Mouse (Mus musculus): ENCODE results near the gene Wrap73. TPM values are rescaled to one million over a fixed set of nuclear protein-coding genes. Genes with fewer than 3 reads are reported as not detected.

Gene Wrap73
- polyA plus RNA-seq, 1 experiment from 2014 or later: 28.5 TPM

DNA sequence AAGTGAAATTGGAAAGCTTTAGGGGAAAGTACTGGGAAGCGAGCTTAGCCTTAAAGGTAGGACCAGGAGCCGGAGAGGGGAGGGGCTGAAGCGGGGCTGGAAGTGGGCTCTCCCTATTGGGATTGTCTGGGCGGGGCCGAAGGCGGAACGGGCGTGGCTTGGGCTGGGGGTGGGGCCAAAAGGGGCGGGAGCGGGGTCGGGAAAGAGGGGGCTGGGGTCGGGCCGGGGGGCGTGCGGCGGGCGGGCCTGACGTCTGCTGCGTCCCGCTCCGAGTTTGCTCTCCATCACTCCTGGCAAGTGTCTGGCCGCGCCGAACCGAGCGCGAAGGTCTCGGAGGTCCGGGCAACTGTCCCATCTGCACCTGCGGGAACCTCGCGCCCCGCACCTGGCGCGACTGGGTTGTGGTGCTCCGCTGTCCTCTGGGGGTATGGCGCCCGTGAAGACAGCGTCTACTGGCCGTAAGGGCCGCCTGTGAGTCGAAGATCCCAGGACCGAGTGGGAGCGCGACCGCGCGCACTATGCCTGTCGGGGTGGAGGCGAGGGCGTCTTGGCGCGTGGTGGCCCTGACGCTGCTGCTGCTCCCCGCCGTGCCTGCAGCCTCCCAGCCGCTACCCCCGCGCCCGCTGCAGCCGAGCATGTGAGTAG lies 28.5 kb downstream of the Wrap73 start, which contains the start of gene Megf6:
Gene Megf6 (plus strand): TSS at position 225 of the 645 bp plus-strand sequence.
- DNase-seq (ENCODE audit: low spot score) (peak; percentile 57), ATAC-seq (replicated peaks; ENCODE audit: low FRiP score, low read depth) (peak; percentile 59; the same call in 1 of the 2 replicates)
- peak within 1 kb of the TSS; percentile 42 for H3K9ac ChIP-seq (ENCODE audit: low read depth, low read length)
- peaks cover 14% of the 10 kb centered on the region; the same call in 1 of the 2 replicates for H3K4me1 ChIP-seq (replicated peaks; ENCODE audit: insufficient read depth, low read length)
- H3K4me3 ChIP-seq (replicated peaks; ENCODE audit: low read depth, low read length): peak within 1 kb of the TSS; percentile 43
- H3K36me3 ChIP-seq (ENCODE audit: insufficient read depth, low read length): no peaks in the 10 kb centered on the region
- no peak within 1 kb of the TSS for H3K27ac ChIP-seq
- H3K9me3 ChIP-seq (replicated peaks; ENCODE audit: low read length): no peaks in the 10 kb centered on the region
- WGBS: under 1% methylated on average over 56 of the region's 61 CpGs
- no peak for TF ChIP-seq CTCF (IDR thresholded peaks at IDR 0.05; ENCODE audit: low read depth)
- H3K27me3 ChIP-seq (ENCODE audit: insufficient read depth, low read length): peaks cover 40% of the 10 kb centered on the region
- peak within 1 kb of the TSS; percentile 67 for H3K4me2 ChIP-seq (ENCODE audit: low read length)

DNA sequence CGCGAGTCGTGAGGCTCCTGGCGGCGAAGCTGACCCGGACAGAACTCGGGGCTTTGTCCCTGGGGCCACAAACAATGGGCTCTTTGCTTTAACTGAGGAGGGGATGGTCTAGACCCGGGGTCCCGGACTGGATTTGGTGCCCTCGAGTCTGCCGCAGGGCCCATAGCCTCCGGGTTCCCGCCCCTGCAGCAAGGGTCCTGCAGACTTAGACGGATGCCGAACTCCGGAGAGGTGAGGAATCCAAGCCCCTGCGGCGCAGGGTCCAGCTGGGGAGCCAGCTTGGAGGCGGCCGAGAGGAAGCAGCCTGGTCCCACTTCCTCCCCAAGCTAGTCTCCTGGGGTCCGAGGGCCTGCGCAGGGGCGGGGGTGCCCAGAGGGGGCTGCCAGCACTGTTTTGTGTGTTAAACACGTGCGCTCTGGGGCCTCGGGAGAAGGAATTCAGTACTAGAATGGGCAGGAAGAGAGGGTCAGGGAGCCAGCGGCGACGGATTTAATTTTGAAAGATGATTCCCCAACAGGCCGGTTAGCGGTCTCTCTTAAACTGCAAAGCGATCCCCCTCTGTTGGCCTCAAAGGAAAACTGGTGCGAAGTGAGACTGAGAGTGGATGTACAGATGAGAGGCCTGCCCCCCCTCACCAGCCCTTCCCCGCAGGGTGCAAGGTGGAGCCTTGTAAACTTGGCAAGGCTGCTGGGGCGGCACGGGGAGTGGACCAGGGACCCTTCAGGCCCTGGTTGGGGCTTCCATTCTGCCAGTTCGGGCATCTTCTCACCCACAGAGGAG lies 29.2 kb downstream of the Wrap73 start:
- WGBS: 2% methylated on average over 37 of the region's 37 CpGs
- H3K9ac ChIP-seq (ENCODE audit: low read depth, low read length): peak overlapping the region; percentile 42
- H3K4me3 ChIP-seq (replicated peaks; ENCODE audit: low read depth, low read length): peak overlapping the region; percentile 43
- H3K27me3 ChIP-seq (ENCODE audit: insufficient read depth, low read length): peaks cover 40% of the 10 kb centered on the region
- H3K9me3 ChIP-seq (replicated peaks; ENCODE audit: low read length): no peaks in the 10 kb centered on the region
- DNase-seq (ENCODE audit: low spot score) (peak; percentile 40), ATAC-seq (replicated peaks; ENCODE audit: low FRiP score, low read depth) (no peak; the same call in 1 of the 2 replicates)
- TF ChIP-seq CTCF (IDR thresholded peaks at IDR 0.05; ENCODE audit: low read depth): no peak
- peak overlapping the region; percentile 67 for H3K4me2 ChIP-seq (ENCODE audit: low read length)
- H3K4me1 ChIP-seq (replicated peaks; ENCODE audit: insufficient read depth, low read length): peaks cover 14% of the 10 kb centered on the region; the same call in 1 of the 2 replicates
- no peak overlapping the region for H3K27ac ChIP-seq
- no peaks in the 10 kb centered on the region for H3K36me3 ChIP-seq (ENCODE audit: insufficient read depth, low read length)

DNA sequence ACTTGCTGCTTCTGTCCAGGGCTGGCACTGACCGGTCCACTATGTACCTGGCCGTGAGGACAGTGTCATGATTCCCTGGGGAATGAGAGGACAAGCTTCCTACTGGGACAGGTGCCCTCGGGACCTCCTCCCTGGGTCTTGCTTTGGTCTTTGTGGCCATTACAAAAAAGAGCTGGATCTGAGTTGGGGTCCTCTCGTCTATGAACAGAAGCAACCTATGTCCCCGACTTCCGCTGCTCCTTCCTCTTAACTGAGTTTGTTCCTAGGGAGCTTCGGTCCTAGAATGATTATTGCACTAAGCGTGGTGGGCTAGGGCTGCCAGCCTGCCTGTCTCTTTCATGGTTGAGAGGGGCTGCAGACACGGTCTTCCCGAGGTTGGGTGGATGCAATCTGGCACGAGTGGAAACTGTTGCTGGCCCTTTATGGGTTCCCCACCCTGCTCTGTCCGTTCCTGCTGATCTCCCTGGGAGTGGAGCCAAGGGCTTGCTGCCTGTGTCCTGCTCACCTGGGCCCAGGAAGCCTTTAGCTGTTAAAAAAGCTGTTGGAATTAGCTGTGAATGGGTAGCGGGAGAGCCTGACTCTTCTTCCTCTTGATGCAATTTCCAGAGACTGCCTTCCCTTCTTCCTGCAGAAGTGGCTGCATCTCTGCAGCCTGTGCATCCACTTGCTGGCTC lies 29.9 kb downstream of the Wrap73 start:
- no peak for ATAC-seq (replicated peaks; ENCODE audit: low FRiP score, low read depth)
- no peak overlapping the region for H3K27ac ChIP-seq
- peaks cover 14% of the 10 kb centered on the region; the same call in 1 of the 2 replicates for H3K4me1 ChIP-seq (replicated peaks; ENCODE audit: insufficient read depth, low read length)
- DNase-seq (ENCODE audit: low spot score): no peak
- peak overlapping the region; percentile 67 for H3K4me2 ChIP-seq (ENCODE audit: low read length)
- no peaks in the 10 kb centered on the region for H3K36me3 ChIP-seq (ENCODE audit: insufficient read depth, low read length)
- peaks cover 40% of the 10 kb centered on the region for H3K27me3 ChIP-seq (ENCODE audit: insufficient read depth, low read length)
- H3K4me3 ChIP-seq (replicated peaks; ENCODE audit: low read depth, low read length): peak overlapping the region; percentile 43; the same call in 1 of the 2 replicates
- WGBS: 41% methylated on average over 13 of the region's 13 CpGs
- H3K9me3 ChIP-seq (replicated peaks; ENCODE audit: low read length): no peaks in the 10 kb centered on the region
- no peak for TF ChIP-seq CTCF (IDR thresholded peaks at IDR 0.05; ENCODE audit: low read depth)
- no peak overlapping the region for H3K9ac ChIP-seq (ENCODE audit: low read depth, low read length)

DNA sequence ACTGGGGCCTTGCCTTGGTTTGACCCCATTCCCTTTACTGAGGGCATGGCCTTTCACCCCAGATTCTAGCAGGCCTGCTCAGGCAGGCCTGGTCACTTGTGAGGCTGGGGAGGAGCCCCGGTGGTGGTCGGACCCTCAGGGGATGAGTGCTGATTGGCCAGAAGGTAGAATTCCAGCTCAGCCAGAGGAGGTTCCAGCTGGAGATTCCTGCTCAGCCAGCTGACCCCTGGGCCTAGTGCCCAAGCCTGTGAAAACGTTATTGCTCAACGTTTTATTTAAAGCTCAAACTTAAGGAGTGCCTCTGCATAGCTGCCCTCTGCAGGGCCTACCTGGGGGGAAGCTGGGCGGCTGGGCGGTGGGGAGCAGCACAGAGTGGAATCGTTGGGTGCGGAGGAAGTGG lies 35.1 kb downstream of the Wrap73 start:
- no peaks in the 10 kb centered on the region for H3K36me3 ChIP-seq (ENCODE audit: insufficient read depth, low read length)
- H3K9ac ChIP-seq (ENCODE audit: low read depth, low read length): no peak overlapping the region
- H3K4me3 ChIP-seq (replicated peaks; ENCODE audit: low read depth, low read length): no peak overlapping the region
- H3K4me1 ChIP-seq (replicated peaks; ENCODE audit: insufficient read depth, low read length): no peaks in the 10 kb centered on the region
- TF ChIP-seq CTCF (IDR thresholded peaks at IDR 0.05; ENCODE audit: low read depth): no peak
- WGBS: 58% methylated on average over 8 of the region's 8 CpGs
- DNase-seq (ENCODE audit: low spot score): no peak
- H3K27ac ChIP-seq: no peak overlapping the region
- H3K27me3 ChIP-seq (ENCODE audit: insufficient read depth, low read length): 0 out of 2 replicates have a peak, but pooled peaks cover 6% of the 10 kb centered on the region
- H3K9me3 ChIP-seq (replicated peaks; ENCODE audit: low read length): no peaks in the 10 kb centered on the region
- ATAC-seq (replicated peaks; ENCODE audit: low FRiP score, low read depth): no peak; the same call in 1 of the 2 replicates
- H3K4me2 ChIP-seq (ENCODE audit: low read length): no peak overlapping the region

- H3K36me3 ChIP-seq (ENCODE audit: insufficient read depth, low read length): no peaks in the 10 kb centered on the region
- 31% methylated on average over 7 of the region's 7 CpGs for WGBS
- H3K4me1 ChIP-seq (replicated peaks; ENCODE audit: insufficient read depth, low read length): no peaks in the 10 kb centered on the region
- H3K27me3 ChIP-seq (ENCODE audit: insufficient read depth, low read length): no peaks in the 10 kb centered on the region
- ATAC-seq (replicated peaks; ENCODE audit: low FRiP score, low read depth) (no peak), DNase-seq (ENCODE audit: low spot score) (no peak)
- no peaks in the 10 kb centered on the region for H3K9me3 ChIP-seq (replicated peaks; ENCODE audit: low read length)
- TF ChIP-seq CTCF (IDR thresholded peaks at IDR 0.05; ENCODE audit: low read depth): no peak
- H3K4me3 ChIP-seq (replicated peaks; ENCODE audit: low read depth, low read length): no peak overlapping the region
- no peak overlapping the region for H3K9ac ChIP-seq (ENCODE audit: low read depth, low read length)
- no peak overlapping the region for H3K27ac ChIP-seq
- no peak overlapping the region for H3K4me2 ChIP-seq (ENCODE audit: low read length)
Observed at GRCm38 (mm10) chr4:154181001-154181400, 38.8 kb downstream of the Wrap73 start.

DNA sequence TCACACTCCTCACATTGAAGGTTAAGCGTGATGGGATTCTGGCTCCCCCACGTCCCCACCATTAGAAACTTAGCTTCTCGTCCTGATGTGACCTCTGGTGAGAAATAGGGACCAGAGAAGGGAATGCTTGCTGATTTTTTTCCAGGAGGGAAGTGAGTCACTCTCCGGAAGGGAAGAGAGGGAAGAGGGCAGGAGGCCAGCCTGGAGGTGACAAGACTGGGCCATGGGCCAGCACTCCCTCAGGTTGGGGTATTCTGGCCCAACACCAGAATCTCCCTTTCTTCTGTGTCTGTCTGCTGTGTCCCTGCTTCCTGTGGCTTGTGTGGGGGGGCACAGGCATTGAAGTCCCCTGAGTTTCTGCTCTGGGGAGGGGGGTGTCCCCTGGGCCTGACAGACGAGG lies 41.4 kb downstream of the Wrap73 start:
- WGBS: 58% methylated on average over 5 of the region's 5 CpGs
- no peak for TF ChIP-seq CTCF (IDR thresholded peaks at IDR 0.05; ENCODE audit: low read depth)
- no peak overlapping the region for H3K4me3 ChIP-seq (replicated peaks; ENCODE audit: low read depth, low read length)
- H3K36me3 ChIP-seq (ENCODE audit: insufficient read depth, low read length): no peaks in the 10 kb centered on the region
- no peaks in the 10 kb centered on the region for H3K9me3 ChIP-seq (replicated peaks; ENCODE audit: low read length)
- ATAC-seq (replicated peaks; ENCODE audit: low FRiP score, low read depth): no peak
- no peak for DNase-seq (ENCODE audit: low spot score)
- no peaks in the 10 kb centered on the region for H3K4me1 ChIP-seq (replicated peaks; ENCODE audit: insufficient read depth, low read length)
- H3K27ac ChIP-seq: no peak overlapping the region
- H3K27me3 ChIP-seq (ENCODE audit: insufficient read depth, low read length): no peaks in the 10 kb centered on the region
- no peak overlapping the region for H3K4me2 ChIP-seq (ENCODE audit: low read length)
- H3K9ac ChIP-seq (ENCODE audit: low read depth, low read length): no peak overlapping the region

All from kidney, postnatal 0 days (tissue).